Mouse (Mus musculus): ENCODE results near the gene Hdhd5.

Hdhd5 gene

DNA sequence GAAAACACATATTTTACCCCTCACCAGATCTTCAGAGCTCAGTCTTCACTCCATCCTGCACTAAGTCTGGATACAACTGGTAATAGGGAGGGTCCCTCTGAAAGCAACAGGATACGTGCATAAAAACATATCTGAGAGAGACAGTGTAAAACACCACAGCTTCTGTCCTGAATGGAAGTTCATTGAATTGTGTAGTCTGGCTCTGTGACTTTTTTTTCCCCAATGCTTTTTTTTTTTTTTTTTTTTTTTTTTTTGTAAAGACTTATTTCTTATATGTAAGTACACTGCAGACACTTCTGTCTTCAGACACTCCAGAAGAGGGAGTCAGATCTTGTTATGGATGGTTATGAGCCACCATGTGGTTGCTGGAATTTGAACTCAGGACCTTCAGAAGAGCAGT lies 1.5 kb upstream of the Hdhd5 start:
- in situ Hi-C loops (cut with MseI, MboI) = no loop called here

DNA sequence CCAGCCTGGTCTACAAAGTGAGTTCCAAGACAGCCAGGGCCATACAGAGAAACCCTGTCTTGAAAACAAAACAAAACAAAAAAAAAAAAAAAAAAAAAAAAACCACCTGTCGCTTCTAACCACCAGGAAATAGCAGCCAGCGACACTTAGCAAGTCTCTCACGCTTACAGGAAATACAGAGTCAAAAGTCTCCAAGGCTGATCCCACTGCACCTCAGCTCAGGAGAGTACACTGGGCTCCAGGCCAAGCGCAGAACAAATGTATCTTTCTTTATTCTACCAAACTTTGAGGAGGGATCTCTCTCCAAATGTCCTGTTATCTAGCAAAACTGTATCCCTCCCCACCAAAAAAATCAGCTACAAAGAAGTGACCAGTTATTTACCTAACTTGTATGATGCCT lies 2.0 kb downstream of the Hdhd5 start:
- in situ Hi-C loops (cut with MseI, MboI) = no loop called here

DNA sequence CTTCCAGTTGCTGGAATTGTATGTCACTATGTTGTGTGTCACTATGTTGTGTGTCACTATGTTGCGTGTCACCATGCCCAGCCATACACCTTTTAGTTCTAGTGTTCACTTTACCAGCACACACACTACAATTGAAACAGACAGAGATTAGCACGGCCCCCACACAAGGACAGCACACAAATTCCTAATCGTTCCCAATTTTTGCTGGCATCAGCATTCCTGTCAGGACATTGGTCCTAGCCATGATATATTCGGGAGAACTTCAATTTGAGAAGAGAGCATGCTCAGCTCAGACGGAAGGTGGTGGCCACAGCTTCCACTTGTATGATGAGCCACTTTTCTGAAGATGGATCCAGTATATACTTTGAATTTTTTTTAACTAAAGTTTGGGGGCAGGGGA lies 6.3 kb downstream of the Hdhd5 start:
- in situ Hi-C loops (cut with MseI, MboI) = no loop called here

DNA sequence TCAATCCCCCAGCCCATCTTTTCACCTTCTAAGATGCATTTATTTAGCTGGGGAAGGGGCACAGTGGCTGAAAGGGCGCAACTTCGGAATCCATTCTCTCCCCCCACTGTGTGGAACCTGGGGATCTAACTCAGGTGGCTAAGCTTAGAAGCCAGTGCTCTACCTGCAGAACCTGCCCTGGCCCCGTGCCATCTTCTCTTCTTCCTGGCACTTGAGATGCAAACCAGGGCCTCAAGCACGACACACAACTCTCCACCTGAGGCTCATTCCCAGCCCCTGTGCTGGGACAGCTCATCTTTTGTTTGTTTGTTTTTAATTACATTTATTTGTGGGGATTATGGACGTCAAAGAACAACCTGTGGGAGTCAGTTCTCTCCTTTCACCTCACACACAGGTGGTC lies 11.5 kb downstream of the Hdhd5 start:
- in situ Hi-C loops (cut with MseI, MboI) = no loop called here

DNA sequence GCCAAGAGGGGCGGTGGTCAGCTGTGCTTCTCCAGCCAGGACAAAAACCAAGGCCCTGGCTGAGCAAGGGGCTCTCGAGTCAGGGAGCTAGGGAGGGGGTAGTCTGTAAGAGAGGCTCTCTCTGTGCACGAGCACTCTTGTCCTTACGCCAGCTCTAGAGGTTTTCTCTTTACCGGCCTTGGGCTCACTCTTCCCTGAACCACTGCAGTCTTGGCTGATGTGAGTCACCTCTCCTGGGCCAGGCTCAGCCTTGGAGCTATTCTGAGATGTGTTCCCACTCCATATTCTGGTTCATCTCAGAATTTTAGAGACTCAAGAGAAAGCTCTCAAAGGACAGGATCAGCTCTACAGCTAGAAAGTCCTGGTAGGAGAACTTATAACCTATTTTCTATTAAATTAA lies 13.8 kb downstream of the Hdhd5 start:
- in situ Hi-C loops (cut with MseI, MboI) = no loop called here

DNA sequence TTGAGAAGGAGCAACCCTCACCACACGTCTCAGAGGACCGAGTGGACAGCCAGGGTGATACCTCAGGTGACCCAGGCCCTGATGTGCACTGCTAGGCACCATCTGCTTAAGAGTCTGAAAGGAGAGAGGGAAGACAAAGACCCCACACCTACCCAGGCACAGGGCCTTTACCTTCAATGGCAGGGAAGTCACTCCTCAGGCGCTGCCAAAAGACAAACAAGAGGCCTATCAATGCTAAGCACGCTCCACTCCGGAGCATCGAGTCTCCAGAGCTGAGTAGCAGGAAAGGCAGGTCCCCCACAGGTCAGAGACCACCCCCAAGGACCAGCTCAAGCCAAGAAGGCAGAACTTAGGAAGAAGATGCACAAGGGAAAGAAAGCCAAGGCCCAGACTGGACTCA lies 14.2 kb downstream of the Hdhd5 start:
- in situ Hi-C loops (cut with MseI, MboI) = no loop called here

DNA sequence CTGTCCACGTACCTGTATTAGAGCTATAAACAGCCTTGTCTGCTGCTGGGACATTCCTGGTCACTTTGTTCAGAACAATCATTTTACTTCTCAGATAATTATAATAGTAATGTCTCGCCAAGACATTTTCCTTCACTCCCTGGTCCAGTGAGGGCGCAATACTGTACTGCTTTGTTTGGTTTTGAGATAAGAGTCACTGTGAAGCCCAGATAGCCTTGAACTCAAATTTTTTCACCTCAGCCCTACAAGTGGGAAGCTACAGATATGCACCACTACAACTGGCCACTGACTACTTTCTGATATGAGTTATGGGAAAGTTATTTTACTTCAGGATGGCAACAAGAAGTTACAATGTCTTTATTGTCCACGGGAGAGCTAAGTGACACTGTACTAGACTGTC lies 14.7 kb downstream of the Hdhd5 start:
- in situ Hi-C loops (cut with MseI, MboI) = no loop called here

DNA sequence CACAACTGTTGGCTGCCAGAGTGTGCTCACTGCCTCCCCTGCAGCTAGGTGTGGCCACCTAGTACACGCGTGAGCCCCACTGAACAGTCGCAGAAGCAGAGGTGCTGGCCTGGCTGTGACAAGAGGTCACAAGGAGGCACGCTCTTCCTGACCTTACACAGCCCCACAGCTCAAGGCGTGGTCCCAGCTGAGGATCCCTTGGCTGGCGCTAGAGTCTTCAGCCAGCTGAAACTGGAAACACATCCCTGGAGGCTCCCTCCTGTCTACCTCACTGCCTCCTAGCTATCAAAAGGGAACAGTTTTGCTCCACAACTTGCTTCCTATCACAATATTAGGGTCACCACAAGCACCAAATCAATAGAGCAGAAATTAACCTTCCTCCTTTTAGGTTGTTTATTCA lies 19.9 kb downstream of the Hdhd5 start:
- in situ Hi-C loops (cut with MseI, MboI) = no loop called here

DNA sequence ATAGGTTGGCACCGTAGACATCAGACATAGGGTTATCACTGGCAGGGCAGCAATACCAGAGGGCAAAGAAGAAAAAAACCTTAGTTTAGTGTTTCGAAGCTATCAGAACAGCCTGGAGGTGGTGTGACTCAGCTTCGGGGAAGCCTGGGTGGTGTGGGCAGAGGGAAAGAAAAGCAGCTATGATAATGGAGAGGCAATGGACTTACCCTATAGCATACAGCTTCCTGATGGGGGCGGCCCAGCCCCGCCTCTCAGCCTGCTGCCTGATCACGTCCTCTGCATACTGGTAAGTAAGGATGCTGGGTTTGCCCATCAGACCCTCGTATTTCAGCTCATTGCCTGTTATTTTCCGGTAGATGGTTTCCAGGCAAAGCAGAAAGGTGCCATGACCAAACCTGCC lies 20.7 kb downstream of the Hdhd5 start:
- in situ Hi-C loops (cut with MseI, MboI) = no loop called here

DNA sequence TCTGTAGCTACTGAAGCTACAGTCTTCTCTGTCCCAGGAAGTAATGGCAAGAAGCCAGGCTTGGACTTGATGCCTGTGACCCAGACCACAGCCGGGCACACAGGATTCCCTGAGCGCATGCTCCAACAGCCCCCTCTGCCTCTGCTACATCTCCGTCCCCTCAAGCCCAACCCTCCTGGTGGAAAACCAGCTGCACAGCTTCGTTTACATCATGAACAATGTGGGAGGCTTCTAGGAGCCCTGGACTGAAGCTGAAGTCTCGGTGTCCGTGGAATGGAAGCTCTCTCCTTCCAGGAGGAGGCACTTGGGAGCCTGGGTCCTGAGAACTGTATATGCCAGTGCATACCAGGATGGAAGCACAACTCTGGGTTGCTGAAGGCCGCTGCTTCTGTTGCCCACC lies 21.1 kb downstream of the Hdhd5 start:
- in situ Hi-C loops (cut with MseI, MboI) = no loop called here

DNA sequence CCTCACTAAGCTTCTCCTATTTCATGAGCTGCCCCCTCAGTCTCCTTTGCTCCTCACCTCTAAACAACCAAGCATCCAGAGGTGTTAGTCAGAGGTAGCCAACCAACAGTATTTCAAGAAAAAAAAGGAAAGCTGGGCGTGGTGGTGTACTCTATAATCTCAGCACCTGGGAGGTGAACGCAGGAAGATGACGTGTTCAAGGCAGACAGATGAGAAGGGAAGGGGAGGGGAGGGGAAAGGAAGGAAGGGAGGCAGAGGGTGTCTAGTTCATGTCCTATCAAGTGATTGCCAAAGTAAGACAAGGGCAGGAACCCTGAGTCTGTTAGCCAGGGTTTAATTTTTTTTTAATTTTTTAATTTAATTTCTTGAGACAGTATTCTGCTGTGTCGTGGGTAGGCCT lies 22.5 kb downstream of the Hdhd5 start:
- in situ Hi-C loops (cut with MseI, MboI) = no loop called here

DNA sequence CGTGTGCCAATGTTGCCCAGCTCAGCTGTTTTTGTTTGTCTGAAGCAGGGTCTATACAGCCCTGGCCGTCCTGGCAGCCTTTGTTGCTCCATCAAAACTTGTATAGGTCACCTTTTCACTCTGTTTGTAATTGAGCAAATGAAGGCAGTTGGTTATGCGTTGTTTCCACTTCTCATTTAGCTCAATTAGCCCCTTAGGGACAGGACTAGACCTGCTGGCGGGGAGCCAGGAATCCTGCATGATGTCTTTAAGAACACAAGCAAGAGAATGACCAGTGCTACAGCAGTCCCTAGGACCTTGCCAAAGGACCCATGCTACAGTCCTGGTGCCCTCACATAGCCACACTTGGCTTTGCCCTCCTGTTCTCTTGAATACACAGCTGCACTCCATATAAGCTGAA lies 25.6 kb downstream of the Hdhd5 start:
- in situ Hi-C loops (cut with MseI, MboI) = no loop called here

DNA sequence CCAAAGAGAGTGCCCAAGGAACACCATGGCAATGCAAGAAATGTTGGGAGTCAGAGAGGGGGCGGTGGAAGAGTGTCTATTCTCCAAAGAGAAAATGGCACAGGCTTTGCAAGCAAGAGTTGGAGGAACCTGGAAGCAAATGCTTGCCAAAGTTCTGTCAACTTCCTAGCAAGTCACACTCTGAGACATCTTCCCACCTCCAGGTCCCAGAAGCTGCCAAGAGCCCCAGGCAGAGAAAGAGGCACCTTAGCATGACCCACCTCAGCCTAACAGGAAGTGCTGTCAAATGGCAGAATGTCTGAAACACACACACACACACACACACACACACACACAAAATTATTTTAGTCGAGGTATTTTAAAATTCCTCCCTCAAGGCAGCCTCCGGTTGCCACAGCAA lies 27.1 kb downstream of the Hdhd5 start:
- in situ Hi-C loops (cut with MseI, MboI) = no loop called here

DNA sequence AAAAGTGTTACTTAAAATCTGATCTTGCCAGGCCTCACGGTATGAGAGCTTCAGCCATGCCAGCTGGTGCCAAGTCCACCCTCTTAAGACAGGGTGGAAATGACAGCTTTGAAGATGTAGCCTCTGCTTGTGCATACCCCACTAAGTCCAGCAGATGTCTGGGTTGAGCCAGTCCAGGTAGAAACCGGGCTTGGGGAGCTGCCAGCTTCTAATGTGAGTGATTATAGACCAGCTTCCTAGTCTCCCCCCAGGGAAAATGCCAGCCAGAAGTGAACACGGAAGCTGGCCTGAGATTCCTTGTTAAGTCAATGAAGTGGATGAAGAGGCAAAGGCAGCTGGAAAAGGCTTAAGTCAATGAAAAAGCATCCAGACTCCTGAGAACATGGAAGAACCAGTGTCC lies 34.6 kb downstream of the Hdhd5 start:
- in situ Hi-C loops (cut with MseI, MboI) = no loop called here

DNA sequence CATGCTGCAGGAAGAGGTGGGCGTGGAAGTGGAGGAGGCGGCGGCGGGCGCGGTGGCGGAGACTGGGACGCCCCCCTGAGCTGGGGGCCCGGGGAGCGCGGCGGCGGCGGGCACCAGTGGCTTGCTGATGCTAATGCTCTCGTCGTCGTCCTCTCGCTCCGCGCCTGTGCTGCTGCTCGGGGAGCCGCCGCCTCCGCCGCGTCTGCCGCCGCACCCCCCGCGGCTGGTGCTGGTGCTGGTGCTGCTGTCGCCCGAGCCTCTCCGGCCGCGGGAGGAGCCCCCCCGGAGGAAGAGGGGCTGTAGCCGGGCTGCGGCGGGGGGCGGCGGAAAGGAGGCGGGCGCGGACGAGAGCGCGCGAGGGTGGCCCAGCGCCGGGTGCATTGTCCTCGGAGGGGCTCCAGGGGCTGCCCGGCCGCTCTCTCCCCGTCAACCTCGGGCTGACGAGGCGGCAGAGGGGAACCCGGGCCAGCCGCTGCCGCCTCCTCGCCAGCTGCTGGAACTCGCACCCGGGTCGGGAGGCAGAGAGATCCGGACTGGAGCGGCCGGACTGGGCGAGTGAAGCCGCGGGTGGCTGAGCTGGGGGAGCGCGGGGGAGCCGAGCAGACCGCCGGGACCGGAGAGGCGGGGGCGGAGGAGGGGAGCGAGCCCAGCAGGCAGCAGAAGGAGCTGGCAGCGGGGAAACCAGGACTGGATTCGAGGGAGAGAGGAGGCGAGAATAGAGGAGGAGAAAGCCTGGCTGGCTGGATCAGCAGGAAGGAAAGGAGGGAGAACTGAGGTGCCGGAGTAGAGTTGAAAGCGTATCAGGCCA lies 37.5 kb downstream of the Hdhd5 start, which contains the start of gene Tmem121b:
TSS of gene Tmem121b (minus strand) at position 434 of the 808 bp plus-strand sequence.
- in situ Hi-C loops (cut with MseI, MboI) = no loop called here

DNA sequence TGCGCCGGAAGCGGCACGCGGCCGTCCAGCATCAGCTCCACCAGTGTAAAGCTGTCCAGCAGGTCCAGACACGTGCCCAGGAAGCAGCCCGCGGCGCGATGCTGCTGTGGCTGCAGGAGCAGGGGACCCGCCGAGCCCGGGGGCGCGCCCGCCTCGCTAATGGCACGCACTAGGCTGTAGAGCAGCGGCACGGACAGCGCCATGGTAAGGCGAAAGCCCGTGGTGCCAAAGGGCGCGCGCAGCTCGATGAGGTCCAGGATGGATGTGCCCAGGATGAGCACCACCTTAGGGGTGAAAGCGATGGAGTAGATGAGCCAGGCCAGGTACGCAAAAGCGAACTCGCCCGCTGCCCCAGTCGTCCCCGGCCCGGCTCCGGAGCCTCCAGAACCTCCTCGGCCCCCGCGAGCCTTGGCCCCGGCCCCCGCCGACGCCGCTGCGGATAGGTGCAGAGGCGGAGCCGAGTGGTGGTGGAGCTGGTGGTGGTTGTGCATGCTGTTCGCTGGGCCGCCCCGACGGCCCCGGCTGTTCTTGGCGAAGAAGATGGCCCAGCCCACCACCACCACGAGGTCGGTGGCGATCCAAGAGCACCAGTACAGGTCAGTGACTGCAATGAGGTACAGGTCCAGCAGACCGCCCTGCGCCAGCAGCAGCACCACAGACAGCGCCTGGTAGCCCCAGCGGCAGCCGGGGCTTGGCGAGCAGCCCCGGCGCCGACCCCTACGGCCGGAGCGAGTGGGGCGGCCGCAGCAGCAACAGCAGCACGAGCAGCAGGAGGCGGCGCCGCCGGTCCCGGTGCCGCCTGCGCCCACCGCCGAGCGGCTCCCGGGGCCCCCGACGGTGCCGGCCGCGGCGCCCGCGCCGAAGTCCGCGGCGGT lies 38.4 kb downstream of the Hdhd5 start:
- in situ Hi-C loops (cut with MseI, MboI) = no loop called here

DNA sequence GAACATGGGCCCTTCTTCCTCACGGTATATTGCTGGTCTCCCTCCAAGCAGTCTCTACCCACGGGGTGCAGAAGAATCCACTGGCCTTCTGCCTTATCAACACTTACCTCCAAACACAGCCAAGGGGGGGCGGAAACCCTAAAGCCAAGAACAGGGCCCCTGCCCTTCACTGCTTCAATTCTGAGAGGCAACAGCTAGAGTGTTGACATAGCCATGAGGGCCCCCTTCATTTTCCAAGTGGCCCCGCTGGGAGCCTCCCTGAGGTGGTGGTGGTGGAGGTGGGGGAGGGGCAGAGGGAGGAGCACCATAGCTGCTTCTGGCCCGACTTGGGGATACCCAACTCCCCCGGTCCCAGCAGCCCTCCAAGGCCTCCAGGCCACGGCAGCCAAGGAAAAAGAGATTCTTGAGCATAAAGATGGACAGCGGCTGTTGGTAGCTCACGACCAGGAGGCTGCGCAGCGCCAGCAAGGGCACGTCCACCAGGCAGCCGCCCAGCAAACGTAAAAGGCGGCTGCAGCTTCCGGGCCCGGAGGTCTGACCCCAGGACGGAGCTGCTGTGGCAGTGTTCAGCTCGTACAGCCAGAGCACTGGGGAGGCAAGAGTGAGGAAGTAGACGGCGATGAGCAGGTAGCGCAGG lies 39.1 kb downstream of the Hdhd5 start:
- in situ Hi-C loops (cut with MseI, MboI) = no loop called here

DNA sequence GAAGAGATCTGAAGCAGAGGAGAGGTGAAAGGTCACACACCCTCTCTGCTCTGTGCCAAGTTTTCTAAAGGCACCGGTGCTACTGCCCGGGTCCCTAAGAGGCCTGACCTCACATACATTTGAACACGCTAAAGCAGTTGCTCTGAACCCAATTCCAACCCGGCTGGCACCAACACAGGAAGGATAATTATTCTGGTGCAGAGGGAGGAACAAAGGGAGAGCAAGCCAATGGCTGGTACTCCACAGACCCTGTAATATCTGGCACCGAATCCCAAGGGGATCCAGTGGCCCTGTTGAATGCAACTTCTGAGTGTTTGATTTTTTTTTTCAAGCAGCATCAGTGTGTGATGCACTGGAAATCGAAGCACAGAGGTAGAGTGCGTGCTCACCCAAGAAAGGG lies 40.1 kb downstream of the Hdhd5 start:
- in situ Hi-C loops (cut with MseI, MboI) = no loop called here

DNA sequence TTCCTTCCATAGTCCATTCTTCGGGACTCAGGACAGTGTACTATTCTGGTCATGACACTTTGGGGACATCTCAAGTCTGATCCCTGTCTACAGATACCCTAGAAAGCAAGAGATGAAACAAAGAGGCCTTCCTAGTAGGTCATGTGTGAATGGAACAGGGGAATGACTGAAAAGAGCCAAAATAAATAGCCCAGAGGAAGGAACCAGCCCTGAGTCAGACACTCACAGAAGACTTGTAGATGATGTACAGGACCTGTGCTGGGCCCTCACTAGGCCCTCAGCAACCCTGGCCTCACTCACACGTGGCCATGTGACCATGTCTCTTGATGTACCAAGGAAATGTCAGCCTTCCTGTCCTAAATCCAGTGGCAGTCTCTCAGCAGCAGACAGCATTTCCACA lies 41.7 kb downstream of the Hdhd5 start:
- in situ Hi-C loops (cut with MseI, MboI) = no loop called here

DNA sequence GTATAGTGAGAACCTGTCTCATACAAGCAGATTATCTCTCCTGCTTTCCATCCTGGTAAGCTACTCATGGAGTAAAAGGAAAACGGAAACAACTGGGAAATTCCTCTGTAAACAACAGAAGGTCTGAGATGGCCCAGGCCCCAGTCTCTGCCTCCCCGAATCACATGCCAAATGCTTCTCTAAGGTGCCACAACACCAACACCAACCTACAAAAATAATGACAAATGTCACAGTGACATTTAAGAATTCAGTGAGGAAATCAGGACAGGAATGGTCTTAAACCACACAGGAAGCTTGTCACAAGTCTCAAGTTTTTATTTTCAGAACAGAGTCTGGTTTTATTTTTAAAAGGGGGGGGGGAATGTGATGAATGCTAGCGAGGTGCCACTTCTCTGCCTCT lies 42.5 kb downstream of the Hdhd5 start:
- in situ Hi-C loops (cut with MseI, MboI) = no loop called here

DNA sequence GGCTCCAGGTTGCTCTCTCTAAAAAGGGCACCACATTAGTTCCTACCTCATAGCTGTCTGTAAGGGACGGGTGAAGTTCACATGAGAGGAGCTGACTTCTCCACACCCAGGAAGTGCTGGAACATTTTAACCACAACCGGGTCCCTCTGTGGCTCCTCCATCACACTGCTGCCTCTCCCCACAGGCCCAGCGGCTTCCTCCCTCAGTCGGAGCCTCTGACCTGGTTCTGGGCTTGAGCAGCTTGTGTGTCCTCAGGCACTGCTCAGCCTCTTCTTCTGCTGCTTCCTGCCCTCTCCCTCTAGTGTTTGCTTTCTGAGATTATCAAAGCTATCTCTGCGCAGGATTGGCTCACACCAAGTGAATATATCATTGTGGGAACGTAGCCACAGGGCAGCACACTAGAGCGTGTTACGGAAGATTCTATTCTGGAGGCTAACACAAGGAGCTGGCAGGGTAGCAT lies 45.0 kb downstream of the Hdhd5 start:
- in situ Hi-C loops (cut with MseI, MboI) = no loop called here

DNA sequence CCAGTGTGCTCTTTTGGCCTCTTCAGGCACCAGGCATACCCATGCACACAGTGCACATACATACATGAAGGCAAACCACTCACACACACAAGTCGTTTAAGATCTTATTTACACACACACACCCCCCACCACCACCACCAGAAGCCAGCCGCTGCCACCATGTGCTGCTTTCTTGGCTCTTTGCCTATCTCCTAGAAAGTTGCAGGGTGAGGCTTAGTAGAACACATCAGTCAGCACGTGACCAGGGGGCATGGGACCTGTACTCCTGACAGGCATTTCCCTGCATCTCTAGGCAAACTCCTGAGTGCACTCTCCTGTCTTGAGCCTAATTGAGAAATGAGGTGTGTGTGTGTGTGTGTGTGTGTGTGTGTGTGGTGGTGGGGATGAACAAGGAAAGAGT lies 46.1 kb downstream of the Hdhd5 start:
- in situ Hi-C loops (cut with MseI, MboI) = no loop called here

Measured in mouse trophoblast stem cell (cell line).